Mouse (Mus musculus) liver, adult 2 months (tissue): ENCODE data around the gene Tas2r126.

ENCODE experiments used
- CTCF ChIP-seq: fragments of 200-500 bp; IDR thresholded peaks from 2 replicates; pipeline ENCODE4 v1.5.1; 2011; ENCODE audit warnings: low read depth, low read length, control low read depth
- POLR2A ChIP-seq: fragments of 200-500 bp; IDR thresholded peaks from 2 replicates; pipeline ENCODE4 v1.6.1; 2011; ENCODE audit warnings: low read length, control low read depth; ENCODE audit not compliant: insufficient read depth; ENCODE audit errors: extremely low read depth

- no peak for TF ChIP-seq CTCF
- no peak for TF ChIP-seq POLR2A
These were observed at the start of gene Tas2r126 for GRCm38 (mm10) chr6:42434446-42434845.
